Mouse (Mus musculus): ENCODE measurements around the gene Egfl7. TPM values are rescaled to one million over a fixed set of nuclear protein-coding genes. Genes with fewer than 3 reads are reported as not detected.

Gene Egfl7
- total and polyA plus RNA-seq, 2 experiments from 2014 or later = 63.2 to 83.0 TPM

DNA sequence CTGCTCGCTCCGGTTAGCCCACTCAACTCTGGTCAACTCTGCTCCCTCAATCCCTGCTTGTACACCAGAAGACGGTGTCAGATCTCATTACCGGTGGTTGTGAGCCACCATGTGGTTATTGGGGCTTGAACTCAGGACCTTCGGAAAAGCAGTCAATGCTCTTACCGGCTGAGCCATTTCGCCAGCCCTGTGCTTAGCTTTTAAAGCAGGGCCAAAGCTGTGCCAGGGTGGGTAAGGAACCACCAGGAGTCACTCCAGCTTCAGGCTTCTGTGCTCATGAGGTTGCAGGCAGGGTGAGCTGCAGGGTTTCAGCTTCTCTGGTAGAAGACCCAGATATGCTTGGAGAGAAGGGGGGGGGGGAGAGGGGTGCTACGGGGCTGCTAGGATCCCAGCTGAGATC is 25.5 kb downstream of the Egfl7 start:
- no peak for TF ChIP-seq CTCF (IDR thresholded peaks at IDR 0.05)
- no peak overlapping the region for H3K4me2 ChIP-seq (ENCODE audit: low read depth, low read length, poor library complexity, severe bottlenecking)
- DNase-seq (ENCODE audit: low spot score) = no peak
- ATAC-seq (ENCODE audit: low FRiP score) = no peak
- no peaks in the 10 kb centered on the region for H3K36me3 ChIP-seq (ENCODE audit: insufficient read depth, low read length)
- H3K27ac ChIP-seq (ENCODE audit: low read depth, low read length) = no peak overlapping the region
- no peak overlapping the region for H3K4me3 ChIP-seq (ENCODE audit: low read depth, low read length)
- no peaks in the 10 kb centered on the region for H3K9me3 ChIP-seq (ENCODE audit: low read length)
- H3K27me3 ChIP-seq (ENCODE audit: insufficient read depth, low read length) = peaks cover 8% of the 10 kb centered on the region; the same call in 1 of the 2 replicates
- peaks cover 4% of the 10 kb centered on the region; the same call in 1 of the 2 replicates for H3K4me1 ChIP-seq (ENCODE audit: insufficient read depth, low read length)
- 86% methylated on average over 8 of the region's 8 CpGs for WGBS
- H3K9ac ChIP-seq (replicated peaks; ENCODE audit: low read length, poor library complexity, severe bottlenecking) = no peak overlapping the region

DNA sequence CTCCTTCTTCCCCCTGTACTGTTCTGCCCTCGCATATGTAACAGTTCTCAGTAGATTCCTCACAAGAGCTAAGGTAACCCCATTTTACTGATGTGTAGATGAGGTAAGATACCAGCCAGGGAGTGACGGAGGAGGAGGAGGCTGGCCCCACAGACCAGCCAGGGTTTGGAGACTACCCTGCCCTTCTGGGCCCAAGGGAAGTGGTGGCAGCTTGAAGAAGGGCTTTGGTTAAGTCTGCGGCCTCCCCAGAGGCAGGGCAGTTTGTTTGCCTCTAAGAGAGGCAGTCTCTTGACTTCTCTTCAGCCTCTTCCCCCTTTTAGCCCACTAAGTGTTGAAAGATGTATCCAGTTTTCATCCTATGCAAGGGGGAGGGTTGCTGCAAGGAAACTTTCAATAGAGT is 26.8 kb downstream of the Egfl7 start:
- Histone ChIP-seq H3K36me3 (ENCODE audit: insufficient read depth, low read length) (no peaks in the 10 kb centered on the region), H3K4me1 (ENCODE audit: insufficient read depth, low read length) (peaks cover 4% of the 10 kb centered on the region; the same call in 1 of the 2 replicates), H3K9ac (replicated peaks; ENCODE audit: low read length, poor library complexity, severe bottlenecking) (no peak overlapping the region), H3K9me3 (ENCODE audit: low read length) (no peaks in the 10 kb centered on the region), H3K4me2 (ENCODE audit: low read depth, low read length, poor library complexity, severe bottlenecking) (no peak overlapping the region), H3K27me3 (ENCODE audit: insufficient read depth, low read length) (peaks cover 8% of the 10 kb centered on the region; the same call in 1 of the 2 replicates), H3K4me3 (ENCODE audit: low read depth, low read length) (no peak overlapping the region), H3K27ac (ENCODE audit: low read depth, low read length) (no peak overlapping the region)
- DNase-seq (ENCODE audit: low spot score) (no peak), ATAC-seq (ENCODE audit: low FRiP score) (no peak)
- TF ChIP-seq CTCF (IDR thresholded peaks at IDR 0.05) = no peak
- 85% methylated on average over 3 of the region's 3 CpGs for WGBS

DNA sequence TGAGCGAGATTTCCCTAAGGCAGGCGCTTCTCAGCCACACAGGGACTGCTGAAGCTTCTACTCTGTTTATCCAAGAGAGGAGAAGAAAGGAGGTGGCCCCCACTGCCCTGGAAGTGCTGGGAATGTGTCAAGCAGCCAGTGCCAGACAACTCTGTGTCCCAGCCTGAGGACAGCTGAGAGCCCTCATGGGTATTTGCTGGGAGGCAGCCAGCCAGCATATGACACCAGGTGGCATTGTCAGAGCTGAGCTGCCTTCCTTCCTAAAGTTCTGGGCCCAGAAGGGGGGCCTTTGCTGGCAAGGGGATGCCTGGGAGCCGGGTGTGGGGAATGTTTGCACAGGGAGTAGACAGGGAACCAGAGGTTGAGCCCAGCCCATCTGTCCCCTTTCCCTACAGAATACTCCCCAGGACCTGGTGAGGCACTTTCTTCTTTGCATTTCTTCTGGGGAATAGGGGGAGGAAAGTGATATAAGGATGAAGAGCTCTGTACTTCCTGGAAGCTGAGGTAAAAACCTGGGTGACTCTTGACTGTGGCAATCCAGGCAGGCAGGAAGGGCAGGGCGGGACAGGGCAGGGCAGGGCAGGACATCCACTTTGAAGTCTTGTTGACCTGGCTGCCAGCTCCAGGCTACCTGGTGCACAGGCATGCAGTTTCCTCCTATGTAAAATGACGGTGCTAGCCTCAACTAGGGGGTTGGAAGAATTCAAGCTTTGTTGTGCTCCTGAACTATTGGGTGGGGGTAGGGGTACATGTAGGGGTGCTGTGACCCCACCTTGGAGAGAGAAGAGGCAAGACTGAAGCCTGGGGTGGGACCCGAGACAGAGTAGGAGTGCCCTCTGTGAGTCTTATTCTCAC is 27.5 kb downstream of the Egfl7 start:
- no peak for TF ChIP-seq CTCF (IDR thresholded peaks at IDR 0.05)
- DNase-seq (ENCODE audit: low spot score) (peak; percentile 10), ATAC-seq (ENCODE audit: low FRiP score) (no peak)
- Histone ChIP-seq H3K4me3 (ENCODE audit: low read depth, low read length) (no peak overlapping the region), H3K4me1 (ENCODE audit: insufficient read depth, low read length) (peaks cover 4% of the 10 kb centered on the region; the same call in 1 of the 2 replicates), H3K9me3 (ENCODE audit: low read length) (no peaks in the 10 kb centered on the region), H3K27ac (ENCODE audit: low read depth, low read length) (no peak overlapping the region), H3K9ac (replicated peaks; ENCODE audit: low read length, poor library complexity, severe bottlenecking) (no peak overlapping the region), H3K27me3 (ENCODE audit: insufficient read depth, low read length) (peaks cover 8% of the 10 kb centered on the region; the same call in 1 of the 2 replicates), H3K4me2 (ENCODE audit: low read depth, low read length, poor library complexity, severe bottlenecking) (no peak overlapping the region), H3K36me3 (ENCODE audit: insufficient read depth, low read length) (no peaks in the 10 kb centered on the region)
- WGBS = 52% methylated on average over 6 of the region's 6 CpGs

DNA sequence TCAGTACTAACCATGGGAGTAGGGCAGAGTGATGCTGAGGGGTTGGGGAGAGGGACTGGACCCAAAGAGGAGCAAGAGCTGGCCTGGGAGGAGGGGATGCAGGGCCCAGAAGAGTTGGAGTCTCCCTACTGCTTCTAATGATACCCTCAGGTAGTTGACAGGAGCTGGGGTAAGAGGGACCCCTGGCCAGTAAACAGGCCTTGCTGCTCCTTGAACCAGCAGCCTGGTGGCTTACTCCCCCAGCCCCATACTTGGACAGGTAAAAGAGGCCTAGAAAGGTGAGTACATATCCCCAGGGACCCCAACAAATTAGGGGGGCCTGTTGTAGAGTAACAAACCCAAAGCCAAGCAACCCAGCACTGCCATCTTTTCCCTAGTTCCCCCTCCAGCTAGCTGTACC is 29.0 kb downstream of the Egfl7 start:
- Histone ChIP-seq H3K4me1 (ENCODE audit: insufficient read depth, low read length) (peaks cover 4% of the 10 kb centered on the region; the same call in 1 of the 2 replicates), H3K9ac (replicated peaks; ENCODE audit: low read length, poor library complexity, severe bottlenecking) (no peak overlapping the region), H3K36me3 (ENCODE audit: insufficient read depth, low read length) (no peaks in the 10 kb centered on the region), H3K9me3 (ENCODE audit: low read length) (no peaks in the 10 kb centered on the region), H3K4me3 (ENCODE audit: low read depth, low read length) (no peak overlapping the region), H3K27ac (ENCODE audit: low read depth, low read length) (no peak overlapping the region), H3K27me3 (ENCODE audit: insufficient read depth, low read length) (peaks cover under 1% of the 10 kb centered on the region; the same call in 1 of the 2 replicates), H3K4me2 (ENCODE audit: low read depth, low read length, poor library complexity, severe bottlenecking) (no peak overlapping the region)
- no peak for ATAC-seq (ENCODE audit: low FRiP score)
- no peak for DNase-seq (ENCODE audit: low spot score)
- no peak for TF ChIP-seq CTCF (IDR thresholded peaks at IDR 0.05)

DNA sequence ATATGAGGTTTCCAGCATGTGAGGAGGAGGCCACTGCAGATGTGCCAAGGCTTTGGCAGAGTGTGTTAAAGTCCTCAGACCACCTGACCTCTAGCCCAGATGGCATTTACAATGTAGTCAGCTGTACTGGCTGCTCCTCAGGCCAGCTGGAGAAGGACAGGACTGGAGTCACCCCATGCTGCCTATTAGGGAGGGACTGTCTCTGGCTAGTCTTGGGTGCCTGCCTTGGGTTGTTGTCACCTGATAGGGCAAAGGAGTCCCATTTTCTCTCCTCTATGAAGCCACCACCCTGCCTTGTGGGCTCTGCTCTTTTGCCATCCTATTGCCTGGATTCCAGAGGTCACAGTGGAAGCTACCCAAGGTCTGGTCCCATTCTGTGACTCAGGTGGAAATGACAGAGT is 29.4 kb downstream of the Egfl7 start:
- TF ChIP-seq CTCF (IDR thresholded peaks at IDR 0.05) = no peak
- Histone ChIP-seq H3K9ac (replicated peaks; ENCODE audit: low read length, poor library complexity, severe bottlenecking) (no peak overlapping the region), H3K4me1 (ENCODE audit: insufficient read depth, low read length) (peaks cover 2% of the 10 kb centered on the region; the same call in 1 of the 2 replicates), H3K36me3 (ENCODE audit: insufficient read depth, low read length) (no peaks in the 10 kb centered on the region), H3K4me2 (ENCODE audit: low read depth, low read length, poor library complexity, severe bottlenecking) (no peak overlapping the region), H3K27ac (ENCODE audit: low read depth, low read length) (no peak overlapping the region), H3K9me3 (ENCODE audit: low read length) (no peaks in the 10 kb centered on the region), H3K4me3 (ENCODE audit: low read depth, low read length) (no peak overlapping the region), H3K27me3 (ENCODE audit: insufficient read depth, low read length) (no peaks in the 10 kb centered on the region; the same call in 1 of the 2 replicates)
- no peak for ATAC-seq (ENCODE audit: low FRiP score)
- DNase-seq (ENCODE audit: low spot score) = no peak

DNA sequence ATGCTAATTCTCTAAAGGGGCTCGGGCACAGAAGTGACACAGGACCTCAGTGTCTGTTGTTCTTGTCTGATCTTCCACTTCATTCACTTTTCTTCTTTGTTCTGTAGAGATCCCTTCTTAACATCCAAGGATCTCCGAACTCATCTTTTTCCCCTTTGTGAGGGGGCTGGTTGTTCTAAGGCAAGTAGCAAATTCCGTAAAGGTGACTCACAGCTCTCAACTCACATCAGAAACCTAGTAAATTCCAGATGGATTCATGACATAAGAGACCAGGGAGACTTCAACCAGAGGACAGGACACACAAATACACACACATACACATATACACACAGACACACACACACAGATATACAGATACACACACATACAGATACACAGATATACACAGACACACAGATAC is 30.7 kb downstream of the Egfl7 start:
- H3K9ac ChIP-seq (replicated peaks; ENCODE audit: low read length, poor library complexity, severe bottlenecking) = no peak overlapping the region
- no peak overlapping the region for H3K27ac ChIP-seq (ENCODE audit: low read depth, low read length)
- H3K36me3 ChIP-seq (ENCODE audit: insufficient read depth, low read length) = no peaks in the 10 kb centered on the region
- no peak for TF ChIP-seq CTCF (IDR thresholded peaks at IDR 0.05)
- H3K27me3 ChIP-seq (ENCODE audit: insufficient read depth, low read length) = no peaks in the 10 kb centered on the region; the same call in 1 of the 2 replicates
- ATAC-seq (ENCODE audit: low FRiP score) (no peak), DNase-seq (ENCODE audit: low spot score) (no peak)
- WGBS = 64% methylated on average over 3 of the region's 3 CpGs
- H3K4me2 ChIP-seq (ENCODE audit: low read depth, low read length, poor library complexity, severe bottlenecking) = no peak overlapping the region
- H3K9me3 ChIP-seq (ENCODE audit: low read length) = no peaks in the 10 kb centered on the region
- H3K4me1 ChIP-seq (ENCODE audit: insufficient read depth, low read length) = no peaks in the 10 kb centered on the region
- no peak overlapping the region for H3K4me3 ChIP-seq (ENCODE audit: low read depth, low read length)

Measured in midbrain, postnatal 0 days (tissue).